Mouse (Mus musculus): ENCODE measurements around the gene Ano10. TPM values are rescaled to one million over a fixed set of nuclear protein-coding genes. Genes with fewer than 3 reads are reported as not detected.

Ano10 gene
- polyA plus RNA-seq, 1 experiment from 2014 or later: 31.9 TPM

GRCm38 (mm10) chr9:122135885-122136170 is 158.4 kb downstream of the Ano10 start:
- 80% methylated on average over 2 of the region's 2 CpGs for WGBS
- peak; percentile 37; the same call in 1 of the 2 replicates for ATAC-seq (ENCODE audit: insufficient number of reproducible peaks, insufficient read depth, low FRiP score, low TSS enrichment, low read depth)
- H3K4me1 ChIP-seq: no peaks in the 10 kb centered on the region
- H3K9me3 ChIP-seq: no peaks in the 10 kb centered on the region
- no peak overlapping the region for H3K27ac ChIP-seq
- no peak overlapping the region for H3K9ac ChIP-seq
- no peaks in the 10 kb centered on the region for H3K27me3 ChIP-seq
- H3K36me3 ChIP-seq: peaks cover 29% of the 10 kb centered on the region
- H3K4me3 ChIP-seq: no peak overlapping the region
- no peak overlapping the region for H3K4me2 ChIP-seq

- Histone ChIP-seq H3K36me3 (peaks cover 29% of the 10 kb centered on the region), H3K9me3 (no peaks in the 10 kb centered on the region), H3K27ac (no peak overlapping the region), H3K4me1 (no peaks in the 10 kb centered on the region), H3K9ac (no peak overlapping the region), H3K4me3 (no peak overlapping the region), H3K27me3 (no peaks in the 10 kb centered on the region), H3K4me2 (no peak overlapping the region)
- no peak for ATAC-seq (ENCODE audit: insufficient number of reproducible peaks, insufficient read depth, low FRiP score, low TSS enrichment, low read depth)
- 84% methylated on average over 1 of the region's 1 CpGs for WGBS
Observed at GRCm38 (mm10) chr9:122135095-122135884, 158.9 kb downstream of the Ano10 start.

DNA sequence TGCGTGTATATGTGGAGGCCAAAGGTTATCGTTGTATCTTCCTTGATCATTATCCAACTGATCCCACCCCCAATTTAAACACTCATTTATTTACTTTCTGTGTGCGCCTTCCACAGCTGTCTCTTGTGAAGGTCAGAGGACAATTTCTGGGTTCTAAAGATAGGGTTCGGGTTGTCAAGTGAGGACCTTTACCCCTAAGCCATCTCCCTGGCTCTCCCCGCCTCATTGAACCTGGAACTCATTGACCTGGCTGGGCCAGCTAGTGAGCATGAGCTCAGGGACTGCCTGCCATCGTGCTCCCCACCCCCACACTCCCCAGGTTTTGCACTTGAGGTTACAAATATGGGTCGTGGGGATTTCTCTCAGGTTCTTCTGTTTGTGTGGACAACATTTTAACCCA is 162.1 kb downstream of the Ano10 start:
- 77% methylated on average over 7 of the region's 7 CpGs for WGBS
- no peak overlapping the region for H3K4me2 ChIP-seq
- no peaks in the 10 kb centered on the region for H3K4me1 ChIP-seq
- no peaks in the 10 kb centered on the region for H3K27me3 ChIP-seq
- peaks cover 16% of the 10 kb centered on the region; the same call in 1 of the 2 replicates for H3K36me3 ChIP-seq
- ATAC-seq (ENCODE audit: insufficient number of reproducible peaks, insufficient read depth, low FRiP score, low TSS enrichment, low read depth): no peak
- no peak overlapping the region for H3K4me3 ChIP-seq
- H3K9ac ChIP-seq: no peak overlapping the region
- H3K9me3 ChIP-seq: no peaks in the 10 kb centered on the region
- no peak overlapping the region for H3K27ac ChIP-seq

GRCm38 (mm10) chr9:122130666-122131065 is 163.6 kb downstream of the Ano10 start:
- Histone ChIP-seq H3K4me3 (no peak overlapping the region), H3K4me2 (no peak overlapping the region), H3K4me1 (no peaks in the 10 kb centered on the region), H3K36me3 (peaks cover 11% of the 10 kb centered on the region; the same call in 1 of the 2 replicates), H3K27ac (no peak overlapping the region), H3K27me3 (no peaks in the 10 kb centered on the region), H3K9ac (no peak overlapping the region), H3K9me3 (no peaks in the 10 kb centered on the region)
- ATAC-seq (ENCODE audit: insufficient number of reproducible peaks, insufficient read depth, low FRiP score, low TSS enrichment, low read depth): no peak
- WGBS: 59% methylated on average over 3 of the region's 3 CpGs

GRCm38 (mm10) chr9:122128686-122129085 is 165.5 kb downstream of the Ano10 start:
- Histone ChIP-seq H3K4me2 (no peak overlapping the region), H3K4me3 (no peak overlapping the region), H3K9me3 (no peaks in the 10 kb centered on the region), H3K27me3 (no peaks in the 10 kb centered on the region), H3K9ac (no peak overlapping the region), H3K4me1 (0 out of 2 replicates have a peak, but pooled peaks cover 4% of the 10 kb centered on the region), H3K36me3 (peaks cover 3% of the 10 kb centered on the region; the same call in 1 of the 2 replicates), H3K27ac (no peak overlapping the region)
- WGBS: 73% methylated on average over 5 of the region's 5 CpGs
- no peak for ATAC-seq (ENCODE audit: insufficient number of reproducible peaks, insufficient read depth, low FRiP score, low TSS enrichment, low read depth)

- Histone ChIP-seq H3K4me2 (no peak overlapping the region), H3K9me3 (no peaks in the 10 kb centered on the region), H3K36me3 (peaks cover 3% of the 10 kb centered on the region; the same call in 1 of the 2 replicates), H3K4me1 (0 out of 2 replicates have a peak, but pooled peaks cover 4% of the 10 kb centered on the region), H3K9ac (no peak overlapping the region), H3K27me3 (no peaks in the 10 kb centered on the region), H3K4me3 (no peak overlapping the region), H3K27ac (no peak overlapping the region)
- ATAC-seq (ENCODE audit: insufficient number of reproducible peaks, insufficient read depth, low FRiP score, low TSS enrichment, low read depth): no peak
- 65% methylated on average over 3 of the region's 3 CpGs for WGBS
Observed at GRCm38 (mm10) chr9:122127271-122127785, 166.9 kb downstream of the Ano10 start.

GRCm38 (mm10) chr9:122126790-122127189 is 167.4 kb downstream of the Ano10 start:
- H3K27me3 ChIP-seq: no peaks in the 10 kb centered on the region
- no peak overlapping the region for H3K27ac ChIP-seq
- no peak for ATAC-seq (ENCODE audit: insufficient number of reproducible peaks, insufficient read depth, low FRiP score, low TSS enrichment, low read depth)
- no peak overlapping the region for H3K4me3 ChIP-seq
- no peaks in the 10 kb centered on the region; the same call in 1 of the 2 replicates for H3K36me3 ChIP-seq
- WGBS: 80% methylated on average over 8 of the region's 8 CpGs
- no peaks in the 10 kb centered on the region for H3K9me3 ChIP-seq
- 0 out of 2 replicates have a peak, but pooled peaks cover 4% of the 10 kb centered on the region for H3K4me1 ChIP-seq
- no peak overlapping the region for H3K4me2 ChIP-seq
- H3K9ac ChIP-seq: no peak overlapping the region

Small RNA genes lying within 50 kb of the gene (microRNA-seq; reads per million reads assigned to microRNA genes)
- not detected for gene Mir8106

Other genes with a start within 250 kb of the Ano10 start
- gene Snrk, start 177.2 kb downstream of the Ano10 start, polyA plus RNA-seq (2015; fragmentation: Nextera tagmentation; extraction: Ambion mirVana): 50.8 and 54.2 TPM in 2 replicates
- 33.4 and 33.9 TPM in 2 replicates for gene Abhd5, start 57.2 kb upstream of the Ano10 start, polyA plus RNA-seq (2015; fragmentation: Nextera tagmentation; extraction: Ambion mirVana)